23 mouse cellular contexts compared by ENCODE assay signal in genomic region chr16:56014076-56014475, GRCm38 (mm10). TPM values are rescaled to one million over a fixed set of nuclear protein-coding genes. Genes with fewer than 3 reads are reported as not detected.
DNase-seq lines count a peak whose midpoint lies in the region; ATAC-seq and TF ChIP-seq lines count a peak whose summit lies in the region.
"Had no signal": no experiment of that assay in that cellular context is flagged by ENCODE, and none has a peak within 500 bp of the region (broad histone marks: within the 10 kb centered on the region; RNA-seq: fewer than 3 reads in every experiment).

No protein-coding gene starts in this region.

- H3ac ChIP-seq in myocyte (ENCODE audit: control insufficient read depth, insufficient read length): no peak overlapping the region

- peaks cover 69% of the 10 kb centered on the region for H3K36me3 ChIP-seq in kidney, embryonic 15.5 days
- H3K36me3 ChIP-seq in lung, embryonic 14.5 days (ENCODE audit: insufficient read depth): peaks cover 37% of the 10 kb centered on the region
- H3K36me3 ChIP-seq in myocyte (ENCODE audit: control insufficient read depth, insufficient read depth): peaks cover 26% of the 10 kb centered on the region
- H3K36me3 ChIP-seq in midbrain, embryonic 14.5 days (ENCODE audit: control insufficient read depth, insufficient read depth, low read length): peaks cover 38% of the 10 kb centered on the region

- H3K27ac ChIP-seq in kidney, embryonic 15.5 days: 0 out of 2 replicates have a peak overlapping the region, but pooled peaks have one; percentile 6
- no peak overlapping the region for H3K27ac ChIP-seq in lung, embryonic 14.5 days (ENCODE audit: low read depth)
- no peak overlapping the region for H3K27ac ChIP-seq in midbrain, embryonic 14.5 days (replicated peaks; ENCODE audit: low read depth, low read length)
- H3K27ac ChIP-seq: forebrain, embryonic 10.5 days; heart, embryonic 15.5 days; hindbrain, embryonic 10.5 days; hindbrain, embryonic 14.5 days; hindbrain, postnatal 0 days had no signal

- no peaks in the 10 kb centered on the region for H3K27me3 ChIP-seq in kidney, embryonic 15.5 days
- H3K27me3 ChIP-seq in lung, embryonic 14.5 days (ENCODE audit: insufficient read depth, low read length): no peaks in the 10 kb centered on the region
- no peaks in the 10 kb centered on the region for H3K27me3 ChIP-seq in myocyte (ENCODE audit: control insufficient read depth, insufficient read depth, insufficient read length)
- no peaks in the 10 kb centered on the region for H3K27me3 ChIP-seq in midbrain, embryonic 14.5 days (ENCODE audit: control insufficient read depth, insufficient read depth, low read length)
- H3K27me3 ChIP-seq: heart, embryonic 12.5 days; heart, embryonic 15.5 days had no signal

- no peaks in the 10 kb centered on the region for H3K9me3 ChIP-seq in kidney, embryonic 15.5 days (replicated peaks)
- no peaks in the 10 kb centered on the region for H3K9me3 ChIP-seq in lung, embryonic 14.5 days (ENCODE audit: low read depth, low read length)
- no peaks in the 10 kb centered on the region for H3K9me3 ChIP-seq in midbrain, embryonic 14.5 days (ENCODE audit: control insufficient read depth, low read length)
- H3K9me3 ChIP-seq: heart, embryonic 12.5 days; heart, embryonic 15.5 days had no signal

- no peak overlapping the region for H3K9ac ChIP-seq in kidney, embryonic 15.5 days
- no peak overlapping the region for H3K9ac ChIP-seq in lung, embryonic 14.5 days
- H3K9ac ChIP-seq in midbrain, embryonic 14.5 days (replicated peaks; ENCODE audit: low read length): no peak overlapping the region
- H3K9ac ChIP-seq: heart, embryonic 12.5 days; heart, embryonic 15.5 days; hindbrain, embryonic 14.5 days had no signal

- H3K4me1 ChIP-seq in kidney, embryonic 15.5 days: no peaks in the 10 kb centered on the region
- H3K4me1 ChIP-seq in lung, embryonic 14.5 days (ENCODE audit: insufficient read depth): no peaks in the 10 kb centered on the region
- H3K4me1 ChIP-seq in lung, adult 2 months (ENCODE audit: control insufficient read depth, insufficient read depth, low read length): no peaks in the 10 kb centered on the region
- H3K4me1 ChIP-seq in midbrain, embryonic 14.5 days (ENCODE audit: control insufficient read depth, insufficient read depth, low read length): no peaks in the 10 kb centered on the region
- H3K4me1 ChIP-seq: forebrain, embryonic 10.5 days; heart, embryonic 12.5 days; heart, embryonic 15.5 days; hindbrain, embryonic 10.5 days had no signal

- no peak for TF ChIP-seq POLR2A in lung, adult 2 months (IDR thresholded peaks at IDR 0.05; ENCODE audit: borderline replicate concordance, extremely low read depth, low read depth, low read length)
- TF ChIP-seq POLR2A in myocyte (IDR thresholded peaks at IDR 0.05; ENCODE audit: insufficient read length, low read depth): no peak

- no peak for ATAC-seq in kidney, embryonic 15.5 days (replicated peaks; ENCODE audit: low FRiP score)
- ATAC-seq in lung, embryonic 14.5 days (ENCODE audit: insufficient read depth): 0 out of 2 replicates have a peak, but pooled peaks have one; percentile 10
- ATAC-seq in midbrain, embryonic 14.5 days (ENCODE audit: low FRiP score, low TSS enrichment): no peak
- ATAC-seq: CD4-positive, CD25-positive, alpha-beta regulatory T cell, adult 4 months; forebrain, embryonic 14.5 days; hindbrain, postnatal 0 days had no signal

- DNase-seq in kidney, postnatal 10 days: no peak
- DNase-seq in lung, embryonic 14.5 days: peak; percentile 8
- DNase-seq in lung, adult 2 months: no peak
- DNase-seq in midbrain, embryonic 14.5 days: no peak
- DNase-seq: adrenal gland, postnatal 10 days; adrenal gland, postnatal 36 days; cerebellum, adult 18-20 months; cerebellum, adult 9-10 months; cerebellum, postnatal 14 days; gastrocnemius, postnatal 25 days; heart, adult 18-20 months; heart, postnatal 10 days; heart, postnatal 36 days had no signal

- WGBS in kidney, embryonic 15.5 days: 79% methylated on average over 7 of the region's 7 CpGs
- WGBS in lung, embryonic 14.5 days: 60% methylated on average over 7 of the region's 7 CpGs
- 68% methylated on average over 7 of the region's 7 CpGs for WGBS in lung, adult 2 months
- WGBS in midbrain, embryonic 14.5 days: 87% methylated on average over 7 of the region's 7 CpGs

- TF ChIP-seq CTCF in lung, embryonic 14.5 days (IDR thresholded peaks at IDR 0.05; ENCODE audit: low read depth): no peak
- TF ChIP-seq CTCF in lung, adult 2 months (IDR thresholded peaks at IDR 0.05; ENCODE audit: insufficient read depth, low read length): no peak

- H3K4me3 ChIP-seq in kidney, embryonic 15.5 days (replicated peaks): no peak overlapping the region
- H3K4me3 ChIP-seq in lung, embryonic 14.5 days (ENCODE audit: low read depth, low read length): no peak overlapping the region
- H3K4me3 ChIP-seq in lung, adult 2 months (replicated peaks; ENCODE audit: extremely low read depth, low read depth, low read length): no peak overlapping the region
- no peak overlapping the region for H3K4me3 ChIP-seq in myocyte
- H3K4me3 ChIP-seq in midbrain, embryonic 14.5 days (replicated peaks; ENCODE audit: low read depth, low read length): no peak overlapping the region
- H3K4me3 ChIP-seq: forebrain, embryonic 10.5 days; heart, embryonic 12.5 days; heart, embryonic 15.5 days; hindbrain, embryonic 10.5 days had no signal

- no peak overlapping the region for H3K4me2 ChIP-seq in kidney, embryonic 15.5 days
- H3K4me2 ChIP-seq in lung, embryonic 14.5 days: no peak overlapping the region
- no peak overlapping the region for H3K4me2 ChIP-seq in myocyte (ENCODE audit: low read depth)
- no peak overlapping the region for H3K4me2 ChIP-seq in midbrain, embryonic 14.5 days (ENCODE audit: low read length)
- H3K4me2 ChIP-seq: heart, embryonic 12.5 days; heart, embryonic 15.5 days; hindbrain, embryonic 14.5 days had no signal

- no peaks in the 10 kb centered on the region for H3K79me2 ChIP-seq in myocyte (ENCODE audit: control insufficient read depth, insufficient read depth)

TF ChIP-seq in myocyte, 11 proteins besides CTCF, POLR2A, EP300 and RAD21:
- TF ChIP-seq POLR2AphosphoS2 (IDR thresholded peaks at IDR 0.05; ENCODE audit: insufficient read length, low read depth) (peak; percentile 43), TCF3 (IDR thresholded peaks at IDR 0.05; ENCODE audit: insufficient read length, low read depth) (no peak)
TF ChIP-seq in myocyte: peak in this region for 1.

RNA-seq across cellular contexts. Expression of gene Pcnp, which starts 15.5 kb away (rescaled TPM):
- polyA plus RNA-seq in kidney, embryonic 15.5 days (2015; fragmentation: Nextera tagmentation; extraction: Ambion mirVana): 216 and 240 TPM in 2 replicates
- 231 and 252 TPM in 2 replicates for polyA plus RNA-seq in lung, embryonic 14.5 days (2014; fragmentation: Nextera tagmentation; extraction: Ambion mirVana)
- polyA plus RNA-seq in lung, adult 2 months (2012; rRNA removed): 12.2 and 25.4 TPM in 2 replicates
- polyA plus RNA-seq in myocyte (2012; fragmentation: generic; extraction: Trizol): 39.1 TPM
- polyA plus RNA-seq in midbrain, embryonic 14.5 days (2014; fragmentation: Nextera tagmentation; extraction: Ambion mirVana): 212 and 241 TPM in 2 replicates

RNA-seq across cellular contexts. Expression of gene Trmt10c, which starts 23.5 kb away (rescaled TPM):
- polyA plus RNA-seq in kidney, embryonic 15.5 days (2015; fragmentation: Nextera tagmentation; extraction: Ambion mirVana): 28.8 and 28.9 TPM in 2 replicates
- polyA plus RNA-seq in lung, embryonic 14.5 days (2014; fragmentation: Nextera tagmentation; extraction: Ambion mirVana): 27.5 and 30.2 TPM in 2 replicates
- polyA plus RNA-seq in lung, adult 2 months (2012; rRNA removed): 2.1 TPM in 2 replicates
- 6.0 TPM for polyA plus RNA-seq in myocyte (2012; fragmentation: generic; extraction: Trizol)
- polyA plus RNA-seq in midbrain, embryonic 14.5 days (2014; fragmentation: Nextera tagmentation; extraction: Ambion mirVana): 23.8 and 24.0 TPM in 2 replicates

RNA-seq across cellular contexts. Expression of gene Senp7, which starts 34.1 kb away (rescaled TPM):
- polyA plus RNA-seq in kidney, embryonic 15.5 days (2015; fragmentation: Nextera tagmentation; extraction: Ambion mirVana): 28.8 and 33.2 TPM in 2 replicates
- polyA plus RNA-seq in lung, embryonic 14.5 days (2014; fragmentation: Nextera tagmentation; extraction: Ambion mirVana): 29.6 and 30.3 TPM in 2 replicates
- 2.2 and 4.5 TPM in 2 replicates for polyA plus RNA-seq in lung, adult 2 months (2012; rRNA removed)
- 4.0 TPM for polyA plus RNA-seq in myocyte (2012; fragmentation: generic; extraction: Trizol)
- polyA plus RNA-seq in midbrain, embryonic 14.5 days (2014; fragmentation: Nextera tagmentation; extraction: Ambion mirVana): 59.6 and 70.9 TPM in 2 replicates

RNA-seq across cellular contexts. Expression of gene Zbtb11, which starts 40.4 kb away (rescaled TPM):
- 19.5 and 19.9 TPM in 2 replicates for polyA plus RNA-seq in kidney, embryonic 15.5 days (2015; fragmentation: Nextera tagmentation; extraction: Ambion mirVana)
- 21.0 and 22.1 TPM in 2 replicates for polyA plus RNA-seq in lung, embryonic 14.5 days (2014; fragmentation: Nextera tagmentation; extraction: Ambion mirVana)
- polyA plus RNA-seq in lung, adult 2 months (2012; rRNA removed): 3.3 and 3.7 TPM in 2 replicates
- polyA plus RNA-seq in myocyte (2012; fragmentation: generic; extraction: Trizol): 5.1 TPM
- polyA plus RNA-seq in midbrain, embryonic 14.5 days (2014; fragmentation: Nextera tagmentation; extraction: Ambion mirVana): 20.5 and 24.4 TPM in 2 replicates

RNA-seq across cellular contexts. Expression of gene Rpl24, which starts 48.0 kb away (rescaled TPM):
- polyA plus RNA-seq in kidney, embryonic 15.5 days (2015; fragmentation: Nextera tagmentation; extraction: Ambion mirVana): 771 and 828 TPM in 2 replicates
- 845 and 899 TPM in 2 replicates for polyA plus RNA-seq in lung, embryonic 14.5 days (2014; fragmentation: Nextera tagmentation; extraction: Ambion mirVana)
- 61.7 and 86.4 TPM in 2 replicates for polyA plus RNA-seq in lung, adult 2 months (2012; rRNA removed)
- polyA plus RNA-seq in myocyte (2012; fragmentation: generic; extraction: Trizol): 1,858 TPM
- polyA plus RNA-seq in midbrain, embryonic 14.5 days (2014; fragmentation: Nextera tagmentation; extraction: Ambion mirVana): 580 and 653 TPM in 2 replicates
